Mouse (Mus musculus) bone marrow macrophage, adult 2 months (primary cell): Measurements from ENCODE around the gene Unc93b1. TPM values are rescaled to one million over a fixed set of nuclear protein-coding genes. Genes with fewer than 3 reads are reported as not detected.

ENCODE experiments used
- H3K27ac ChIP-seq: 2 replicates; pipeline ENCODE4 v1.5.1; 2012; ENCODE audit warnings: low read depth, low read length; ENCODE audit not compliant: insufficient read depth
- H3K4me1 ChIP-seq: 2 replicates; pipeline ENCODE4 v1.6.1; 2012; ENCODE audit warnings: low read length; ENCODE audit not compliant: control insufficient read depth, insufficient read depth
- H3K4me3 ChIP-seq: 2 replicates; pipeline ENCODE4 v1.5.1; 2012; ENCODE audit warnings: mild to moderate bottlenecking, low read length, moderate library complexity; ENCODE audit not compliant: insufficient read depth
- CTCF ChIP-seq: IDR thresholded peaks from 2 replicates; pipeline ENCODE4 v1.5.1; 2012; ENCODE audit warnings: low read depth, mild to moderate bottlenecking, low read length, moderate library complexity
- POLR2A ChIP-seq: IDR thresholded peaks from 2 replicates; pipeline ENCODE4 v1.6.1; 2012; ENCODE audit warnings: mild to moderate bottlenecking, low read depth, low read length, borderline replicate concordance
- polyA plus RNA-seq: library from polyadenylated mRNA; stranded (reverse); fragments of >200 nt; gene quantifications from 2 replicates; pipeline ENCODE4 v1.2.4, GENCODE M21; 2012; ENCODE audit not compliant: missing spikeins, insufficient read depth, insufficient read length

The Unc93b1 gene
- polyA plus RNA-seq, 1 experiment, result 1,428 TPM

DNA sequence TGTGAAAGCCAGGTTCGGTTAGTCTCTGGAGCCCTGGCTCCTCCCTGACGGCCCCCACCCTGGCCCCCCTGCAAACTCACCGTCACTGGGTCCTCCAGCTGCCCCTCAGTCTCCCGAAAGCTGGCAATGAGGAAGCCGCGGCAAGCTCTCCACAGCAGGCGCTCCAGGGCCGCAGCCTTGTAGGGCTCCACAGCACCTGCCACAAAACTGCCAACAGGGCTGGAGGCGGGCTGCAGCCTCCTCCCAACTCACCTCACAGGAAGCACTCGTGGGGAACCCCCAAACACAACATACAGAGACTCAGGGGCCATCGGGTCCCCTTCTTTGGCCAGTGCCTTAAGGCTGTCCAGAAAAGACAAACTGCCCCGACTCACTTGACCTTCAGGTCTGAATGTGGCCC, 32.0 kb upstream of the Unc93b1 start:
- no peak for TF ChIP-seq POLR2A
- no peak for TF ChIP-seq CTCF
- Histone ChIP-seq H3K27ac (no peak overlapping the region), H3K4me3 (peak overlapping the region; percentile 94; the same call in 1 of the 2 replicates), H3K4me1 (peaks cover 45% of the 10 kb centered on the region)

DNA sequence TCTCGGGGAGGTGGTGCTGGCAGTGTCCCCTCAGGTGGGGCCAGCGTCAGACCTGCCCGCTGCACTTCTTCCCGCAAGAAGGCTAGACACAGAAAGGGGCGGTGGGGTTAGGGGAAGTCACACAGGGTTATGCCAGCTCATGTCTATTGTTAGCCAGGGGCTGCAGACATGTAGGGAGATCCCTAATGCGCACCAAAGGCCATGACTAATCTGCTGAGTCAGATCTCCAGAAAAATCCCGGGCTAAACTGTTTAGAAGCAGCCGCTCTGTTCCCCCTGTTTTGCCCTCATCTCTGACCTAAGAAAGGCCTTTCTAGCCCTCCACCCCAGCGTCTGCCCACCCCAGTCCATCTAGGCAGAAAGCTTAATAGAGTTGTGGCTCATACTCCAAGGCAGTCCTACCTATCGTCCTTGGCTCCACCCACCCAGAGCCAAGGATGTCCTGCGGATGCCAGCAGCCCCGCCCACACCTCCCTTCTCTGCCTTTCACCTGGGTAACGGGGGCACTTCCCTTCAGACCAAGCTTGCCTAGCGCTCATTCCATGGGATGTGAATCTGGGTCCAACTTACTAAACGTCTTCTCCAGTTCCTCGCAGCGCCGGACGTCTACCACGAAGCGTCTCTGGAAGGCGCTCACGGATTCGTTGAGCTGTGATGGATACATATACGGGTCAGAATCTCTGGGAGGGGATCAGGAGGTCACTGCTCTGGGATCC, 31.2 kb upstream of the Unc93b1 start:
- Histone ChIP-seq H3K4me1 (peaks cover 47% of the 10 kb centered on the region), H3K4me3 (peak overlapping the region; percentile 94), H3K27ac (no peak overlapping the region)
- TF ChIP-seq CTCF (no peak), POLR2A (no peak)

DNA sequence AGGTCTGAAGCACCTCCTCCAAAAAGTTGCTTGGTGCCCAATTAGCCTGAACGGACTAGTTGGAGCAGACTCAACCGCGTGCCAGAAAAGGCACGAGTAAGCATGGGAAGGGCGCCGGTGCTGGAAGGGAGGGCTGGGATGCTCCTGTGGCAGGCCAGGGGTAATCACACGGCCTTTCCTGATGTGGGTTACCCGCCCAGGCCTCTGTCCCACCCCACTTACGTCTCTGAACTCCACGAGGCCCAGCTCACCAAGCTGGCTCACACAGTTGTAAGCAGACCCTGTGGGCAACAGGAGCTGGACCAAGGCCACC, 30.7 kb upstream of the Unc93b1 start:
- no peak for TF ChIP-seq CTCF
- no peak for TF ChIP-seq POLR2A
- Histone ChIP-seq H3K4me3 (peak overlapping the region; percentile 94), H3K4me1 (peaks cover 47% of the 10 kb centered on the region), H3K27ac (peak overlapping the region; percentile 95; the same call in 1 of the 2 replicates)

DNA sequence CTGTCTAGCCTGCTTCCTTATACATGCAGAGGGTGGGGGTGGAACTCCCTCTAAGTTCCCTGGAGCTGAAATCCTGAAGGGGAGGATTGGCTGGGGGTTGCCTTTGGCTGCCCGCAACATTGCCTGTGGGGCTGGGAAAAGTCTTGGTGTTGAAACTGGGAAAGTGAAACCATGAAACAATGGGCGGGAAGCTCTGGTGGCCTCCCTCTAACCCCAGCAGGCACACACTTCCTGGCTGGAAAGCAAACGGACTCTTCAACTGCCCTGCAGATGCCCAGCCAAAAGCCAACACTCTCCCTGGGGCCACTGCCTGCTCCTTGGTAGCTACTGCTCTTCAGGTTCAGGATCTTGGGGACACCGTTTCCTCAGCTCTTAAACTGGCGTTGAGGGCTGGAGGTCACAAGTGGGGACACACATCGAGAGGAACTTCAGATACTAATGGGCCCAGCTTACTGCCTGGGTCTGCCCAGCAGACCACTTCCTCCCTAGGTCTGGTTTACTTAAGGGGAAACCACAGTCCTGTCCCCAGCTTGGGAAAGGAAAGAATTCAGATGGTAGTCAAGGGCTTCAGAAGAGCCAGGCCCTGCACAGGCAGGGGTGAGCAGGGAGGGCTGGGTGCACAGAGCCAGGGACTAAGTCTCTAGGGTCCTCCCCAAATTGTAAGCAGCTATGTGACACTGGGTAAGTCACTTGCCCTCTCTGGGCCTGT, 29.6 kb upstream of the Unc93b1 start:
- TF ChIP-seq CTCF (no peak), POLR2A (no peak)
- peaks cover 50% of the 10 kb centered on the region for H3K4me1 ChIP-seq
- peak overlapping the region; percentile 94 for H3K4me3 ChIP-seq
- peak overlapping the region; percentile 95 for H3K27ac ChIP-seq

DNA sequence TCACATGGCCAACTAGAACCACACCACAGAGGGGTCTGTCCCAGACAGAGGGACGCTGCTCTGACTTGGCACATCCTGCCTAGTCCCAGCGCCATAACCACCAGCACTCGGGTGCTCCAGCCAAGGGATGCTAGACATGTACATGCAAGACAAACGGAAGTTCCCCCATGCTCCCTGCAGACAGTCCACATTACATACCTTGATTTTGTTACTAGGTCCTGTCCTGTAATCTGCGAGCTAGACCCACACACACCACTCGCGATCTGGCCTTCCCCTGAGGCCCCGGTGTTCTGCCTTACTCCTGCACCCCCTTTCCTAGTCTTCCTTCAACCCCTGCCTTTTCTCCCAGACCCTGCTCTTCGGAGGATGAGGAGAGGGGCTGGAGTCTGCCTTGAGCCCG, 28.7 kb upstream of the Unc93b1 start:
- Histone ChIP-seq H3K4me3 (peak overlapping the region; percentile 94), H3K27ac (peak overlapping the region; percentile 95), H3K4me1 (peaks cover 57% of the 10 kb centered on the region)
- no peak for TF ChIP-seq POLR2A
- no peak for TF ChIP-seq CTCF

DNA sequence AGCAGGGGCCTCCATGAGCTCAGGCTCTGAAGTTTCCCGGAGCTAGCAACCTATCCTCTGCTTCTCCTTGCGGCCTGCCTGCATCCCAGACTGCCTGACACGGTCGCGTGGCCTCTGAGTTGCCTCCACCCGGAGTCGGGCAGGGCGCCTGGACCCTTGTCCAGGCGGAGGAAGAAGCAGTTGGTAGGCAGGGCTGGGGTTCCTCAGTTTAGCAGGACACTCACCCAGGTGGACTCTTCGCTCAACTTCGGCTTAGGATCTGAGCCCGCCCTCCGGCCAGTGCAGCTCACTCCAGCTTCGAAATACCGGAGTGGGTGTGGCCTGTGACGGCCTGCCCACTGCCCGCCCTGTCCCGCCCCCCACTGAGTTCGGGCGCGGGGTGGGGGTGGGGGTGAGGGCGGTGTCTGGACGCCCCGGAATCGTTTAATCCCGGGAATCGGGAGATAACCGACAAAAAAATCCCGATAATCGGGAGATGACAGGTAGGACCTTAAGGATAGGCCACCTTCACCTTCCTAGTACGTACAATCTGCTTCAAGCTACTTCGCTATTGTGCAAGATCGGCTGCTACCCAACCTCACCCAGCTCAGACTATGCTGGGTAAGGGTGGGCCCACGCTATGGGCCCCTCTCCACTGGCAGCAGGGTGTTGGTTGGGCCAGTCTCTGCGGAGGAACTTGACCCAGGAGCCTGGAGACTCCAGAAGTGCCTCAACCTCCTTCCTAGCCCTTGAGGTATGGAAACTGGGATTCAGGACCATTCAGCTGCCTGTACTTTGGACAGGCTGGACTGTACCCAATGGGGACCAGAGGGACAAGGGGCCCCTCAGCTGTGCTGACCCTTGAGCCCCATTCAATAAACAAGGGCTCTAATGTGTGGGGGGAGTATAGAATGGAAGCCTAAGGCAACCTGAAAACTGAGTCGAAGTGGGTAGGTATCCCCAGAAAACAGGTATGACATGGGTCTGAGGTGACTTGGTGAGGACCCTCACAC, 27.9 kb upstream of the Unc93b1 start, which contains the start of gene Tcirg1:
Gene Tcirg1, minus strand, starts transcription at position 339 of the 992 bp plus-strand sequence.
- Histone ChIP-seq H3K4me1 (peaks cover 59% of the 10 kb centered on the region), H3K4me3 (peak within 1 kb of the TSS; percentile 94), H3K27ac (peak within 1 kb of the TSS; percentile 99)
- TF ChIP-seq CTCF (no peak), POLR2A (no peak)

DNA sequence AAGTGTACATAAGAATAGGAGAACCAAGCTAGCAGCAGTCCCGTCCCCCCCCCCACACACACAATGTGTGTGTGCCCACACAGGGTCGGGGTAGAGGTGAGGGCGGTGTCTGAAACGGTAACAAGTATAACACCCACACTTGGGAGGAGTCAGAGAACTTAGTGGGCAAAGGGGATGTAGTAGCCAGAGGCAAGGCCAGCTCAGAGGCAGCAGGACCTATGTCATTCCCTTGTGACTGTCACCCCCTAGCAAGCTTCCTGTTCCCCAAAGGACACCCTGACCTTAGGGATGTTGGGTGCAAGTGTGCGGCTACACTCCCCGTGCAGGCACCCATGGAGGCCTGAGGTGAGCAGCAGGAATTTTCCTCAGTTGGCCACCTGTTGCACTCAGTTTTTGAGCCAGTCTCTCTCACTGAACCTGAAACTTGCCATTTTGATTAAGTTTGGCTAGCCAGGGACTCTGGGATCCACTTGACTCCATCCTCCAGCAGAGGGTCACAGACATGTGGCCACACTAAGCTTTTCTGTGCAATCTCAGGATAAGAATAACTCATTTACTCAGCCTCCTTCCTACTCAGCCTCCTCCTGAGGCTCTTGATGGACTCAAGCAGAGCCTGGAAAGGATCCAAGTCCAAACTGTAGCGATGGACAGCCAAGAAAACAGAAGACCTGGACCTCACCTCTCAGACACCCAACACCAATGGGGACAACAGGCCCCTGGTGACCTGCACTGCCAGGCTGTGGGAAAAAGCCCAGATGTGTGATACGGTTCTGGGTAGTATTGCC, 26.9 kb upstream of the Unc93b1 start:
- H3K27ac ChIP-seq, result peak overlapping the region; percentile 99
- TF ChIP-seq POLR2A (no peak), CTCF (no peak)
- peaks cover 49% of the 10 kb centered on the region for H3K4me1 ChIP-seq
- H3K4me3 ChIP-seq, result peak overlapping the region; percentile 73

DNA sequence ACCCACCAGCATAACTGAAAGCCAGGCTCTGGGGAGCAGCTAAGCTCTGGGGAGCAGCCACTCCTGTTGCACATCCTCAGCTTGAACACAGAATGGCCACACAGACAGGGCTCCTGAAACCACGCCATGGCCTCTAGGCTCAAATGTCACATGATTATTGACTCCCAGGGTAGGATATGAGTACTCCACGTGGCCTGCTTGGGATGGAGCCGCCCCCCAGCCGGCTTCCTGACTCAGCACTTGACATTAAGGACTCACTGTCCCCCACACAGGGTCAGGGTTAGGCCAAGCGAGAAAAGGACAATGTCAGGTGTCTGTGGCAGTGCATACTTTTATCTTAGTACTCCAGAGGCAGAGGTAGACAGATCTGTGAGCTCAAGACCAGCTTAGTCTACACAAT, 24.8 kb upstream of the Unc93b1 start:
- Histone ChIP-seq H3K4me1 (peaks cover 53% of the 10 kb centered on the region), H3K4me3 (0 out of 2 replicates have a peak overlapping the region, but pooled peaks have one; percentile 9), H3K27ac (peak overlapping the region; percentile 99)
- TF ChIP-seq POLR2A (peak; percentile 63; the same call in 1 of the 2 replicates), CTCF (peak; percentile 22; the same call in 1 of the 2 replicates)
